In the genomic region with DNA sequence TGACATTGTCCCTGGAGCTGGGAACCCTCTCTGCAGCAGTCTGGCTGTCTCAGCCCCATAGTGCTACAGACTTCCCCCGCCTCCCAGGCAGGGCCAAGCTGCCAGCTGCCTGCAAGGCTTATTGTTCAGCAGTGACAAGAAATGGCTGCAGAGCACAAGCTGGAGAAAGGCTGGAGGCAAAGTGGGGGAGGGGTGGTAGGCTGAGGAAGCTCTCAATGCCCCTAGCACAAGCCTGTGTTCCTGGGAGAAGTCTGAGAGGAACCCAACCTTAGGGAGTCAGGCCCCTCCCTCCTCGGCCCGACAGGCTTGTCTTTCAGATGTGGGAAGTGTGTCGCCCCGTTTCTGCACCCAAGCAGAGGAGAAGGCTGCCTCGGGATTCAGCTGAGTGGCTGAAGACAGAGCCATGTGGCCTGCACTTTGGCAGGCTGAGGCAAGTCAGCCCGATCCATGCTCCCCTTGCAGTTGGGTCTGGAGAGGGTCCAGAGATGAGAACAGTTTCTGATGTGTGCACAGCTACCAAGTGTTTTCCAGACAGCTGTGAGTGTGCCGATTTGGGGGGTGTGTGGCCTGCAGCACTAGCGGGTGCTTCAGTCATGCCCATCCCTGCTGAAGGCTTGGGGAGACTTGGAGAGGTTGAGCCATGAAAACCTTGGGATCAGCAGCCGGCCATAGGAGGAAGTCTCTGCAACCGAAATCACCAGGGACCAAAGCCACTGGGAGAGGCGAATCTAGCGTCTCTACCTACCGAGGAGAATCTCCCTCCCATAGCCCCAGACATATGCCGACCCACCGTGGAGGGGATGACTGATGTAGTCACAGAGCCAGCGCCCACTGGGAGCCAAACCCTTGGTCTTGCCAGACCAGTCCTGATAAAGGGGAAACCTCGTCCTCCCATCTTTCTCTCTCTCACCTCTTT, we compare ENCODE assay signal across 9 mouse cellular contexts.
DNase-seq lines count a peak whose midpoint lies in the region; ATAC-seq and TF ChIP-seq lines count a peak whose summit lies in the region.
"Had no signal": no experiment of that assay in that cellular context is flagged by ENCODE, and none has a peak within 500 bp of the region (broad histone marks: within the 10 kb centered on the region; RNA-seq: fewer than 3 reads in every experiment).

No protein-coding gene starts in this region.

- WGBS in hindbrain, embryonic 13.5 days = 8% methylated on average over 18 of the region's 18 CpGs
- 18% methylated on average over 18 of the region's 18 CpGs for WGBS in limb, embryonic 10.5 days
- WGBS in midbrain, embryonic 13.5 days = 4% methylated on average over 18 of the region's 18 CpGs

- no peaks in the 10 kb centered on the region for H3K9me3 ChIP-seq in hindbrain, embryonic 13.5 days
- H3K9me3 ChIP-seq in limb, embryonic 10.5 days (replicated peaks) = no peaks in the 10 kb centered on the region
- H3K9me3 ChIP-seq in midbrain, embryonic 13.5 days = no peaks in the 10 kb centered on the region

- peak overlapping the region; percentile 38 for H3K4me2 ChIP-seq in hindbrain, embryonic 13.5 days
- H3K4me2 ChIP-seq in midbrain, embryonic 13.5 days (replicated peaks) = peak overlapping the region; percentile 44

- no peaks in the 10 kb centered on the region; the same call in 1 of the 2 replicates for H3K4me1 ChIP-seq in brown adipose tissue, adult 24 weeks (ENCODE audit: control insufficient read depth, insufficient read depth, insufficient read length, low read length)
- peaks cover 55% of the 10 kb centered on the region for H3K4me1 ChIP-seq in hindbrain, embryonic 13.5 days (replicated peaks)
- peaks cover 44% of the 10 kb centered on the region for H3K4me1 ChIP-seq in limb, embryonic 10.5 days
- peaks cover 46% of the 10 kb centered on the region for H3K4me1 ChIP-seq in midbrain, embryonic 13.5 days (replicated peaks)
- H3K4me1 ChIP-seq in testis, adult 2 months (ENCODE audit: control insufficient read depth, insufficient read depth, low read length) = peaks cover 10% of the 10 kb centered on the region

- TF ChIP-seq POLR2A in testis, adult 2 months (IDR thresholded peaks at IDR 0.05; ENCODE audit: control insufficient read depth, low read depth, low read length) = no peak

- no peak overlapping the region for H3K27ac ChIP-seq in brown adipose tissue, adult 24 weeks (replicated peaks; ENCODE audit: low read depth, low read length)
- H3K27ac ChIP-seq in hindbrain, embryonic 13.5 days = peak overlapping the region; percentile 88
- H3K27ac ChIP-seq in limb, embryonic 10.5 days = peak overlapping the region; percentile 88
- H3K27ac ChIP-seq in midbrain, embryonic 13.5 days = peak overlapping the region; percentile 95
- H3K27ac ChIP-seq in testis, adult 2 months (ENCODE audit: control insufficient read depth, insufficient read depth, low read depth, low read length) = 0 out of 2 replicates have a peak overlapping the region, but pooled peaks have one; percentile 11

- H3K9ac ChIP-seq in hindbrain, embryonic 13.5 days = peak overlapping the region; percentile 52
- peak overlapping the region; percentile 56 for H3K9ac ChIP-seq in midbrain, embryonic 13.5 days (replicated peaks)

- DNase-seq in Muller cell, postnatal 12 days (ENCODE audit: inconsistent ontology term) = peak; percentile 79
- DNase-seq in frontal cortex, adult 2 months (ENCODE audit: extremely low spot score in 1 of 2, low spot score in 1 of 2) = peak; percentile 56 to 71
- DNase-seq in limb, embryonic 10.5 days (ENCODE audit: low spot score) = peak; percentile 71
- DNase-seq in spleen, adult 12 weeks (ENCODE audit: low spot score) = no peak

- ATAC-seq in hindbrain, embryonic 13.5 days (ENCODE audit: low FRiP score) = peak; percentile 89
- ATAC-seq in midbrain, embryonic 13.5 days = peak; percentile 94

- no peak for TF ChIP-seq CTCF in testis, adult 2 months (IDR thresholded peaks at IDR 0.05; ENCODE audit: control insufficient read depth, insufficient read depth, insufficient replicate concordance, low read depth, low read length)

- peak overlapping the region; percentile 19; the same call in 1 of the 2 replicates for H3K4me3 ChIP-seq in brown adipose tissue, adult 24 weeks (ENCODE audit: insufficient read depth, low read depth, low read length)
- H3K4me3 ChIP-seq in hindbrain, embryonic 13.5 days = peak overlapping the region; percentile 10; the same call in 1 of the 2 replicates
- H3K4me3 ChIP-seq in limb, embryonic 10.5 days = peak overlapping the region; percentile 32
- H3K4me3 ChIP-seq in midbrain, embryonic 13.5 days (replicated peaks) = peak overlapping the region; percentile 14
- no peak overlapping the region; the same call in 1 of the 2 replicates for H3K4me3 ChIP-seq in testis, adult 2 months (ENCODE audit: control insufficient read depth, low read depth, low read length)
- H3K4me3 ChIP-seq: erythroblast, embryonic 14.5 days had no signal

- H3K27me3 ChIP-seq in hindbrain, embryonic 13.5 days = no peaks in the 10 kb centered on the region
- no peaks in the 10 kb centered on the region for H3K27me3 ChIP-seq in limb, embryonic 10.5 days (ENCODE audit: low read depth, poor library complexity, severe bottlenecking)
- H3K27me3 ChIP-seq in midbrain, embryonic 13.5 days = no peaks in the 10 kb centered on the region
- H3K27me3 ChIP-seq in testis, adult 2 months (ENCODE audit: control insufficient read depth, insufficient read depth, low read length) = no peaks in the 10 kb centered on the region

- H3K36me3 ChIP-seq in hindbrain, embryonic 13.5 days = no peaks in the 10 kb centered on the region
- 0 out of 2 replicates have a peak, but pooled peaks cover 5% of the 10 kb centered on the region for H3K36me3 ChIP-seq in limb, embryonic 10.5 days
- no peaks in the 10 kb centered on the region for H3K36me3 ChIP-seq in midbrain, embryonic 13.5 days
- no peaks in the 10 kb centered on the region for H3K36me3 ChIP-seq in testis, adult 2 months (ENCODE audit: control insufficient read depth, insufficient read depth, low read length)
